Mouse (Mus musculus) MEL (cell line): ENCODE measurements around the gene Vmp1.

ENCODE experiments used
- EP300 ChIP-seq, 2 experiments: IDR thresholded peaks; 2 replicates each; pipeline ENCODE4 v1.6.1; 2011; ENCODE audit warnings: improper control_type of control experiment in 2 of 2, low read length in 2 of 2, low read depth in 1 of 2, mild to moderate bottlenecking in 1 of 2
- POLR2AphosphoS5 ChIP-seq: IDR thresholded peaks from 2 replicates; pipeline ENCODE4 v1.6.1; 2012; ENCODE audit warnings: low read depth, borderline replicate concordance, mild to moderate bottlenecking, inconsistent platforms, low read length, moderate library complexity, mixed read lengths
- RAD21 ChIP-seq: IDR thresholded peaks from 2 replicates; pipeline ENCODE4 v1.6.1; 2011; ENCODE audit warnings: mild to moderate bottlenecking, low read depth, low read length, improper control_type of control experiment
- TAL1 ChIP-seq: IDR thresholded peaks from 2 replicates; pipeline ENCODE4 v1.6.1; 2012; ENCODE audit warnings: mild to moderate bottlenecking, inconsistent platforms, low read length, moderate library complexity, mixed read lengths

- no peak for TF ChIP-seq RAD21
- no peak for TF ChIP-seq POLR2AphosphoS5
- no peak for TF ChIP-seq TAL1
- peak; percentile 51 to 72 for TF ChIP-seq EP300 (IDR thresholded peaks at IDR 0.05; ENCODE audit: low read depth in 1 of 2, low read length in 2 of 2)
Observed at GRCm38 (mm10) chr11:86724004-86724403, 40.4 kb upstream of the Vmp1 start.
